Mouse (Mus musculus): ENCODE results near the gene Acad10.

DNA sequence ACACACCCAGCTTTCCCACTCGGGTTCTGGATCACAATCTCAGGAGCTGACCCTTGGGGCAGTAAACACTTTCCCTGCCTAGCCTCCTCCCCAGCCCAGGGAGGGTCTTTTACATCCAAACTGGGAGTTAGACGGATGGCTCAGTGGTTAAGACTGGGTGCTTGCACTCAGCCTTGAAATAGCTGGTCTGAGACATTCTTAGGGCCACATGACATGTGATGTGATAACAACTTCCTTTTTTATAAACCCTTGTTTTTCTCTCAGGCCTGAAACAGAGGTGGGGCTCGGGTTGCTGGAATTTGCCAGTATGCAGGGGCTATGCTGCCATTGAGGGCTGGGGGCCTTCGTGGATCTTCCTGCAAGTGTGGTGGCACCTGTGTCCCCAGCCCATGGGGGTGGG lies 63.0 kb downstream of the Acad10 start:
- TF ChIP-seq CTCF (conservative IDR thresholded peaks at IDR 0.05; ENCODE audit: low read length): no peak
- TF ChIP-seq POU5F1 (IDR thresholded peaks at IDR 0.05; ENCODE audit: borderline replicate concordance, low read length): no peak

Measured in E14TG2a.4 (cell line).